Mouse (Mus musculus): Measurements from ENCODE around the gene Celsr1. TPM values are rescaled to one million over a fixed set of nuclear protein-coding genes. Genes with fewer than 3 reads are reported as not detected.

Gene Celsr1
- polyA plus RNA-seq, 1 experiment from 2014 or later = 3.5 TPM

- no peak for DNase-seq
- H3K9me3 ChIP-seq (ENCODE audit: control insufficient read depth, low read length) = no peaks in the 10 kb centered on the region
- WGBS = 87% methylated on average over 12 of the region's 12 CpGs
- H3K4me1 ChIP-seq (ENCODE audit: control insufficient read depth, insufficient read depth, low read length) = no peaks in the 10 kb centered on the region
- ATAC-seq (ENCODE audit: low FRiP score, low TSS enrichment) = no peak
- no peak overlapping the region for H3K4me2 ChIP-seq (ENCODE audit: low read length)
- H3K27me3 ChIP-seq (ENCODE audit: control insufficient read depth, insufficient read depth, low read length) = no peaks in the 10 kb centered on the region
- H3K36me3 ChIP-seq (ENCODE audit: control insufficient read depth, insufficient read depth, low read length) = peaks cover 34% of the 10 kb centered on the region
- H3K27ac ChIP-seq (replicated peaks; ENCODE audit: low read depth, low read length) = no peak overlapping the region
- no peak overlapping the region for H3K4me3 ChIP-seq (replicated peaks; ENCODE audit: low read depth, low read length)
- no peak overlapping the region for H3K9ac ChIP-seq (replicated peaks; ENCODE audit: low read length)
Observed at GRCm38 (mm10) chr15:85900801-85901200, 132.8 kb downstream of the Celsr1 start.

DNA sequence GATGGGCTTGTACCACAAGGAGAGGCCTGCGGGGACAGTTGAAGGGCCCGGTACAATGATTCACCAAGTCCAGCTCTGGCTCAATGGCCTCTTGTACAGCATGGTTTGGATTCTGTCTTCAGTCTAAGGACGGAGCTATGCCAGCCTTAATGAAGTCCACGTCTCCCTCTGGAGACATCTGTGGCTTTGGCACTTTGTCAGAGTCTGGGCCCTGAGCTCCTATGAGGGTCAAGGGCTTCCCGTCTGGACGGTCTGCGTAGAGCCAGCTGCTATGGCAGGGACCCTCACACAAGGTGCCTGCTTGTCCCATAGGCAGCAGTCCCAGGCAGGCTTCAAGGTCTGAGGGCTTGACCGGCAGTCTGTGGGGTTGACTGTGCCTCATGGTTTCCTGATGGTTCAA, 133.3 kb downstream of the Celsr1 start:
- Histone ChIP-seq H3K4me3 (replicated peaks; ENCODE audit: low read depth, low read length) (no peak overlapping the region), H3K4me1 (ENCODE audit: control insufficient read depth, insufficient read depth, low read length) (no peaks in the 10 kb centered on the region), H3K36me3 (ENCODE audit: control insufficient read depth, insufficient read depth, low read length) (peaks cover 37% of the 10 kb centered on the region), H3K27me3 (ENCODE audit: control insufficient read depth, insufficient read depth, low read length) (no peaks in the 10 kb centered on the region), H3K4me2 (ENCODE audit: low read length) (no peak overlapping the region), H3K9ac (replicated peaks; ENCODE audit: low read length) (no peak overlapping the region), H3K27ac (replicated peaks; ENCODE audit: low read depth, low read length) (no peak overlapping the region), H3K9me3 (ENCODE audit: control insufficient read depth, low read length) (no peaks in the 10 kb centered on the region)
- WGBS = 87% methylated on average over 8 of the region's 8 CpGs
- ATAC-seq (ENCODE audit: low FRiP score, low TSS enrichment) = no peak
- DNase-seq = no peak

DNA sequence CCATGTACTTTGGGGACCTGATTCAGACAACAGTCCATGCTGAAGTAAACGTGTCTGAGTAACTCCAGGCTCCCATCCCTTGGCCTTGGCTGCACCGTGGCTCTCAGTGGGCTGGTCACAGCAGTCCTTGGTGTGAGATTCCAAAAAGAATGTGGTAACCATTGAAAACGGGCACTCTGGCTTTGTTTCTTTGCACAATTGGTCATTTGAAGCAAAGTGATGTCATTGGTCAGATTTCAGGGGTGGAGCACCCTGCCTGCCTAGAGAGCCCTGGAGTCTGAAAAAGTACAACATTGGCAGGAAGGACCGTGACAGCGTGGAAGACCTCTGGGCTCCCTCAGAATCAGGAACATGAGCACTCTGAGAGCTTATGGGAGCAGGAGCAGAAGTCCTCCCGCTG, 134.2 kb downstream of the Celsr1 start:
- no peak overlapping the region for H3K27ac ChIP-seq (replicated peaks; ENCODE audit: low read depth, low read length)
- DNase-seq (no peak), ATAC-seq (ENCODE audit: low FRiP score, low TSS enrichment) (no peak)
- peaks cover 46% of the 10 kb centered on the region for H3K36me3 ChIP-seq (ENCODE audit: control insufficient read depth, insufficient read depth, low read length)
- H3K9me3 ChIP-seq (ENCODE audit: control insufficient read depth, low read length) = no peaks in the 10 kb centered on the region
- H3K4me3 ChIP-seq (replicated peaks; ENCODE audit: low read depth, low read length) = no peak overlapping the region
- 68% methylated on average over 6 of the region's 6 CpGs for WGBS
- no peaks in the 10 kb centered on the region for H3K4me1 ChIP-seq (ENCODE audit: control insufficient read depth, insufficient read depth, low read length)
- no peaks in the 10 kb centered on the region for H3K27me3 ChIP-seq (ENCODE audit: control insufficient read depth, insufficient read depth, low read length)
- no peak overlapping the region for H3K4me2 ChIP-seq (ENCODE audit: low read length)
- no peak overlapping the region for H3K9ac ChIP-seq (replicated peaks; ENCODE audit: low read length)

DNA sequence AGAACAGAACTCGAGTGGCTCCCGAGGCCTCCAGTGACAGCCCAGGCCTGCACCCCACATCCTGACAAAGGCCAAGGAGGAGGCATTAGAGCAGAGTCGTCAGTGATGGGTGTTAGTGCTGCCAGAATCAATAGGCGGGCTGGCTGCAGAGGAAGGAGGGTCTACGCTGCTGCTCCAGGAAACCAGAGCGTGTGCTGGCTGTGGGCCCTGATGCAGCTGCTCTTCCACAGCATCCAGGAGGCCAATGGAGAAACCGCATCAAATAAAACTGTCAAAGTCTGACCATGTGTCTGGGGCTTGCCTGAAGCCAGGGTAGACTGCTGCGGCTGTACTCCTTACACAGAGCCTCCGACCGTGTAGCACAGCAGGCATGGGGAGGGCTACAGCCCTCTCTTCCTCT, 136.5 kb downstream of the Celsr1 start:
- DNase-seq = no peak
- WGBS = 86% methylated on average over 10 of the region's 10 CpGs
- Histone ChIP-seq H3K9me3 (ENCODE audit: control insufficient read depth, low read length) (no peaks in the 10 kb centered on the region), H3K9ac (replicated peaks; ENCODE audit: low read length) (no peak overlapping the region), H3K4me3 (replicated peaks; ENCODE audit: low read depth, low read length) (no peak overlapping the region), H3K4me1 (ENCODE audit: control insufficient read depth, insufficient read depth, low read length) (no peaks in the 10 kb centered on the region), H3K4me2 (ENCODE audit: low read length) (no peak overlapping the region), H3K27ac (replicated peaks; ENCODE audit: low read depth, low read length) (no peak overlapping the region), H3K27me3 (ENCODE audit: control insufficient read depth, insufficient read depth, low read length) (no peaks in the 10 kb centered on the region), H3K36me3 (ENCODE audit: control insufficient read depth, insufficient read depth, low read length) (peaks cover 69% of the 10 kb centered on the region)
- ATAC-seq (ENCODE audit: low FRiP score, low TSS enrichment) = no peak

- 0 out of 2 replicates have a peak, but pooled peaks have one; percentile 25 for ATAC-seq (ENCODE audit: low FRiP score, low TSS enrichment)
- Histone ChIP-seq H3K27me3 (ENCODE audit: control insufficient read depth, insufficient read depth, low read length) (no peaks in the 10 kb centered on the region), H3K27ac (replicated peaks; ENCODE audit: low read depth, low read length) (no peak overlapping the region), H3K4me2 (ENCODE audit: low read length) (no peak overlapping the region), H3K36me3 (ENCODE audit: control insufficient read depth, insufficient read depth, low read length) (peaks cover 77% of the 10 kb centered on the region), H3K4me1 (ENCODE audit: control insufficient read depth, insufficient read depth, low read length) (no peaks in the 10 kb centered on the region), H3K9me3 (ENCODE audit: control insufficient read depth, low read length) (no peaks in the 10 kb centered on the region), H3K4me3 (replicated peaks; ENCODE audit: low read depth, low read length) (no peak overlapping the region), H3K9ac (replicated peaks; ENCODE audit: low read length) (no peak overlapping the region)
- peak; percentile 91 for DNase-seq
- 14% methylated on average over 8 of the region's 8 CpGs for WGBS
Observed at GRCm38 (mm10) chr15:85896284-85896683, 137.3 kb downstream of the Celsr1 start.

DNA sequence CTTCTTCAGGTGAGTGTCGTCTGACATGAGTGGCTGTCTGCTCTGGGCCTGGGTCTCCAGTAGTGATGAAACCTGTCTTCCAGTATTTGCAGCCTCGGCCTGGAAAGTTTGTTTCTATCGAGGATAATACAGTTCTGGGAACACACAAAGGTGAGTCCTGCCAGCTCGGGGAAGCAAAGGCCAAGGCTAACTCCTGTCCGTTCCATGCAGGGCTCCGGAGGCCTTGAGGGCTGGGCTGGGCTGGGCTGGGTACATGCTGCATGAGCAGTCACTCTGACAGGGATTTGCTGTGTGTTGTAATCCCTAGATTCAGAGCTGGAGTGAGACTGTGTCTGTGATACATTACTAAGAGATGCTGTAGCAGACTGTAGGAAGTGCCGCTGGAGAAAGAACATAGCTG, 139.7 kb downstream of the Celsr1 start:
- Histone ChIP-seq H3K27me3 (ENCODE audit: control insufficient read depth, insufficient read depth, low read length) (no peaks in the 10 kb centered on the region), H3K27ac (replicated peaks; ENCODE audit: low read depth, low read length) (no peak overlapping the region), H3K4me3 (replicated peaks; ENCODE audit: low read depth, low read length) (no peak overlapping the region), H3K9ac (replicated peaks; ENCODE audit: low read length) (no peak overlapping the region), H3K9me3 (ENCODE audit: control insufficient read depth, low read length) (no peaks in the 10 kb centered on the region), H3K4me2 (ENCODE audit: low read length) (no peak overlapping the region), H3K4me1 (ENCODE audit: control insufficient read depth, insufficient read depth, low read length) (no peaks in the 10 kb centered on the region), H3K36me3 (ENCODE audit: control insufficient read depth, insufficient read depth, low read length) (peaks cover 81% of the 10 kb centered on the region)
- WGBS = 90% methylated on average over 7 of the region's 7 CpGs
- no peak for DNase-seq
- no peak for ATAC-seq (ENCODE audit: low FRiP score, low TSS enrichment)

DNA sequence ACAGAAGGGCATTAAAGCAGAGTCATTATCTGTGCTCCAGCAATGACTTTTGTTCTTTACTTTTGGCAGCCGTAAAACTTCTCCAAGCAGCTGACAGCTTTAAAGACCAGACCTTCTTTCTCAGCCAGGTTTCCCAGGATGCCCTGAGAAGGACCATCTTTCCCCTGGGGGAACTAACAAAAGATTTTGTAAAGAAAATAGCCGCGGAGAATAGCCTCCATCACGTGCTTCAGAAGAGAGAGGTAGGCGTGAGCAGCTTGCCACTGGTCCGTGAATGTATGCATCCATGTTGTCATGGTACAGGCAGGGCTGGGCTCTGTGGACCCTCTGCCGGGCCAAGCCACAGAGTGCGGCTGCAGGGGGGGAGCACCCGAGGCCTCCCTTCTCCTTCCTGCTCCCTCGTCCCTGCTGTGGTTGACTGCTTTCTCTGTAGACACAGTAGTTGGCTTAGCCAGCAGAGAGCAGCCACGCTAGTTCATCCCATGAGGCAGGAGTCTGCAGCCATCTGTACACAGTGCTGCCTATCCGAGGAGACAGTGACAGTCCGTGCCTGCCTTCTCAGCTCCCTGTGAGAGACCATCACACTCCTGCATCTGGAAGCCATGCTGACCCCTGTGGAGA, 141.0 kb downstream of the Celsr1 start:
- Histone ChIP-seq H3K9me3 (ENCODE audit: control insufficient read depth, low read length) (no peaks in the 10 kb centered on the region), H3K4me1 (ENCODE audit: control insufficient read depth, insufficient read depth, low read length) (no peaks in the 10 kb centered on the region), H3K27me3 (ENCODE audit: control insufficient read depth, insufficient read depth, low read length) (no peaks in the 10 kb centered on the region), H3K4me3 (replicated peaks; ENCODE audit: low read depth, low read length) (no peak overlapping the region), H3K9ac (replicated peaks; ENCODE audit: low read length) (no peak overlapping the region), H3K36me3 (ENCODE audit: control insufficient read depth, insufficient read depth, low read length) (peaks cover 79% of the 10 kb centered on the region), H3K27ac (replicated peaks; ENCODE audit: low read depth, low read length) (peak overlapping the region; percentile 45), H3K4me2 (ENCODE audit: low read length) (no peak overlapping the region)
- DNase-seq (peak; percentile 51), ATAC-seq (ENCODE audit: low FRiP score, low TSS enrichment) (peak; percentile 73)
- WGBS = 60% methylated on average over 13 of the region's 13 CpGs

- no peaks in the 10 kb centered on the region for H3K27me3 ChIP-seq (ENCODE audit: control insufficient read depth, insufficient read depth, low read length)
- H3K27ac ChIP-seq (replicated peaks; ENCODE audit: low read depth, low read length) = 0 out of 2 replicates have a peak overlapping the region, but pooled peaks have one; percentile 20
- no peak overlapping the region for H3K4me2 ChIP-seq (ENCODE audit: low read length)
- no peak overlapping the region for H3K9ac ChIP-seq (replicated peaks; ENCODE audit: low read length)
- H3K36me3 ChIP-seq (ENCODE audit: control insufficient read depth, insufficient read depth, low read length) = peaks cover 73% of the 10 kb centered on the region
- ATAC-seq (ENCODE audit: low FRiP score, low TSS enrichment) = no peak
- no peaks in the 10 kb centered on the region for H3K9me3 ChIP-seq (ENCODE audit: control insufficient read depth, low read length)
- DNase-seq = no peak
- 68% methylated on average over 10 of the region's 10 CpGs for WGBS
- H3K4me3 ChIP-seq (replicated peaks; ENCODE audit: low read depth, low read length) = no peak overlapping the region
- no peaks in the 10 kb centered on the region for H3K4me1 ChIP-seq (ENCODE audit: control insufficient read depth, insufficient read depth, low read length)
Observed at GRCm38 (mm10) chr15:85891971-85892370, 141.6 kb downstream of the Celsr1 start.

DNA sequence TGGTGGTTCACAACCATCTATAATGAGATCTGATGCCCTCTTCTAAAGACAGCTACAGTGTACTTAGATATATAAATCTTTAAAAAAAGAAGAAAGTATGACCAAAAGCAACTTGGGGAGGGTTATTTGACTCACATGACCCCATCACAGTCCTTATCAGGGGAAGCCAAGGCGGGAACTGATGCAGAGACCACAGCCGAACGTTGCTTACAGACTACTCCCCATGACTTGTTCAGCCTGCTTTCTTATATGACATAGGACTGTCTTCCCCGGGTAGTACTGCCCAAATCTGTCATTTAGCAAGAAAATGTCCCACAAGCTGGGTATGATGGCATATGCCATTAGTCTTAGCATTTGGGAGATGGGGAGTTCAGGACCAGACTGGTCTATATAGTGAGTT, 144.3 kb downstream of the Celsr1 start:
- H3K9ac ChIP-seq (replicated peaks; ENCODE audit: low read length) = no peak overlapping the region
- no peak overlapping the region for H3K4me2 ChIP-seq (ENCODE audit: low read length)
- H3K27me3 ChIP-seq (ENCODE audit: control insufficient read depth, insufficient read depth, low read length) = no peaks in the 10 kb centered on the region
- no peak for DNase-seq
- H3K36me3 ChIP-seq (ENCODE audit: control insufficient read depth, insufficient read depth, low read length) = peaks cover 77% of the 10 kb centered on the region
- H3K27ac ChIP-seq (replicated peaks; ENCODE audit: low read depth, low read length) = no peak overlapping the region
- H3K4me1 ChIP-seq (ENCODE audit: control insufficient read depth, insufficient read depth, low read length) = no peaks in the 10 kb centered on the region
- no peak for ATAC-seq (ENCODE audit: low FRiP score, low TSS enrichment)
- no peaks in the 10 kb centered on the region for H3K9me3 ChIP-seq (ENCODE audit: control insufficient read depth, low read length)
- WGBS = 91% methylated on average over 4 of the region's 4 CpGs
- H3K4me3 ChIP-seq (replicated peaks; ENCODE audit: low read depth, low read length) = no peak overlapping the region

All from midbrain, embryonic 14.5 days (tissue).